Mouse (Mus musculus): ENCODE measurements around the gene Ss18l2.
A peak's percentile ranks its signal among the peaks of the same experiment; 100 is the strongest.

DNA sequence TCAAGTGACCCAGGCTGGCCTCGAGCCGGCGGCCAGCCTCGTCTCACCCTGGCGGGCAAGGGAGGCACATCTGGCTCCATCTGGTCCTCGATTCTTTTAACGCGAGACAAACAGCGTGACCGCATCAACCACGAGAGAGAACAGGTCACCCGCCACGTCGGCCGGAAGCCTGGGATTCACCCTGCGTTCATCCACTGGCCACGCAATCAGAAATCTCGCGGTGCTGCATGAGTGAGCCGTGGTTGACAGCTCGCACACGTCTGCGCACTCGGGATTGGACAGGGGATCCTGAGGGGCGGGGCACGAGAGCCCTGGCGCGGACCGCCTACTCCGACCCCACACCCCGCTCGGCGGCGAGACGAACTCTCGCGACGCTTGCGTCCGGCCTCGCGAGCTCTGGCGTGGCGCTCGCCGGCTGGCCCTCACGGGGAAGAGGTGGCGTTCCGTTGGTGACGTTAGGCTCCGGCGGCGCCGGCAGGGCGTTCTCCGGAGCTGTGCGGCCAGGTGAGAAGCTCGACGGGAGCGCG is 8.7 kb downstream of the Ss18l2 start, which contains the start of gene Nktr:
- TF ChIP-seq CTCF (conservative IDR thresholded peaks at IDR 0.05; ENCODE audit: low read length) (no peak), POU5F1 (IDR thresholded peaks at IDR 0.05; ENCODE audit: borderline replicate concordance, low read length) (no peak), NANOG (IDR thresholded peaks at IDR 0.05; ENCODE audit: borderline replicate concordance, low read length) (0 out of 2 replicates have a peak, but pooled peaks have one; percentile 9)
